Mouse (Mus musculus): ENCODE data around the gene Rara. TPM values are rescaled to one million over a fixed set of nuclear protein-coding genes. Genes with fewer than 3 reads are reported as not detected.
"Not testable (repeated sequence)": the region's sequence is repeated elsewhere in the genome, so short reads cannot be mapped to it uniquely, and the experiment has no call there.

Gene Rara
- polyA plus RNA-seq, 1 experiment from 2014 or later: 43.2 TPM

- not testable (repeated sequence) for H3K27me3 ChIP-seq (ENCODE audit: insufficient read depth, low read length); H3K4me3 ChIP-seq (ENCODE audit: low read depth, low read length); ATAC-seq (ENCODE audit: insufficient read depth); H3K9me3 ChIP-seq (ENCODE audit: low read depth, low read length); H3K9ac ChIP-seq
- Histone ChIP-seq H3K36me3 (ENCODE audit: insufficient read depth) (peaks cover 48% of the 10 kb centered on the region), H3K4me1 (ENCODE audit: insufficient read depth) (peaks cover 41% of the 10 kb centered on the region), H3K4me2 (peak overlapping the region; percentile 20; the same call in 1 of the 2 replicates), H3K27ac (ENCODE audit: low read depth) (peak overlapping the region; percentile 95; the same call in 1 of the 2 replicates)
- peak; percentile 90 for DNase-seq
- 31% methylated on average over 10 of the region's 10 CpGs for WGBS
- peak; percentile 86 for TF ChIP-seq CTCF (IDR thresholded peaks at IDR 0.05; ENCODE audit: low read depth)
Measured at GRCm38 (mm10) chr11:98922307-98922706, 5.3 kb upstream of the Rara start.

GRCm38 (mm10) chr11:98922851-98923711 is 4.5 kb upstream of the Rara start:
- H3K27me3 ChIP-seq (ENCODE audit: insufficient read depth, low read length); H3K9me3 ChIP-seq (ENCODE audit: low read depth, low read length); H3K4me3 ChIP-seq (ENCODE audit: low read depth, low read length); H3K9ac ChIP-seq: not testable (repeated sequence)
- Histone ChIP-seq H3K36me3 (ENCODE audit: insufficient read depth) (peaks cover 40% of the 10 kb centered on the region), H3K4me2 (peak overlapping the region; percentile 20; the same call in 1 of the 2 replicates), H3K4me1 (ENCODE audit: insufficient read depth) (peaks cover 46% of the 10 kb centered on the region), H3K27ac (ENCODE audit: low read depth) (peak overlapping the region; percentile 95)
- 34% methylated on average over 16 of the region's 16 CpGs for WGBS
- DNase-seq: peak; percentile 91
- ATAC-seq (ENCODE audit: insufficient read depth): peak; percentile 75

- DNase-seq (no peak), ATAC-seq (ENCODE audit: insufficient read depth) (no peak)
- H3K4me3 ChIP-seq (ENCODE audit: low read depth, low read length): no peak overlapping the region
- H3K4me1 ChIP-seq (ENCODE audit: insufficient read depth): peaks cover 62% of the 10 kb centered on the region
- WGBS: 42% methylated on average over 5 of the region's 5 CpGs
- peaks cover 24% of the 10 kb centered on the region for H3K36me3 ChIP-seq (ENCODE audit: insufficient read depth)
- peak overlapping the region; percentile 95 for H3K27ac ChIP-seq (ENCODE audit: low read depth)
- TF ChIP-seq CTCF (IDR thresholded peaks at IDR 0.05; ENCODE audit: low read depth): 0 out of 2 replicates have a peak, but pooled peaks have one; percentile 12
- H3K27me3 ChIP-seq (ENCODE audit: insufficient read depth, low read length): no peaks in the 10 kb centered on the region
- H3K9me3 ChIP-seq (ENCODE audit: low read depth, low read length): no peaks in the 10 kb centered on the region
- H3K9ac ChIP-seq: peak overlapping the region; percentile 20
- peak overlapping the region; percentile 54; the same call in 1 of the 2 replicates for H3K4me2 ChIP-seq
Measured at GRCm38 (mm10) chr11:98924633-98925175, 2.9 kb upstream of the Rara start.

GRCm38 (mm10) chr11:98925265-98925721 is 2.3 kb upstream of the Rara start:
- ATAC-seq (ENCODE audit: insufficient read depth) (peak; percentile 39), DNase-seq (peak; percentile 95)
- no peak for TF ChIP-seq CTCF (IDR thresholded peaks at IDR 0.05; ENCODE audit: low read depth)
- WGBS: 7% methylated on average over 10 of the region's 10 CpGs
- Histone ChIP-seq H3K4me2 (peak overlapping the region; percentile 54), H3K27ac (ENCODE audit: low read depth) (peak overlapping the region; percentile 95), H3K4me1 (ENCODE audit: insufficient read depth) (peaks cover 67% of the 10 kb centered on the region), H3K9ac (peak overlapping the region; percentile 27), H3K4me3 (ENCODE audit: low read depth, low read length) (peak overlapping the region; percentile 10; the same call in 1 of the 2 replicates), H3K9me3 (ENCODE audit: low read depth, low read length) (no peaks in the 10 kb centered on the region), H3K36me3 (ENCODE audit: insufficient read depth) (peaks cover 18% of the 10 kb centered on the region), H3K27me3 (ENCODE audit: insufficient read depth, low read length) (no peaks in the 10 kb centered on the region)

DNA sequence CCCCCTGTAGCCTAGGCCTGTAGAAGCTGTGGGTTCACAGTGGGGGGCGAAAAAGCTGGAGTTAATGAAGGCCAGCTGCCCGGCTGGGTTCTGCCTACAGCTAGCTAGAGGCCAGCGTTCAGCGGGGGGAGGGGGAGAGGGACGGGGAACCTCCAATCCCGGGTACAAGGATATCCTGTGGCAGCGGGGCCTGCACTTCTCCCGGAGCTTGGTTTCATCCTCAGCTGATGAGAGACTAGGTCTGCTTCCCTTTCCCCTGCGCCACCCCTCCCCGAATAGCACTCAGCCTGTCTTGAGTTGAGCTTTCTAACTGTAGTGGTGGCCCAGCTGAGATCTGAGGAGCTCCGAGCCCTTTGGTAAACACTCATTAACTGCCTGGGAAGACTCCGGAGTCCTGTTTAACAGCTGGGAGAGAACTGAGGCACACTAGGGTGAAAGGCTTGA is 1.7 kb upstream of the Rara start:
- no peak for TF ChIP-seq CTCF (IDR thresholded peaks at IDR 0.05; ENCODE audit: low read depth)
- peaks cover 12% of the 10 kb centered on the region for H3K36me3 ChIP-seq (ENCODE audit: insufficient read depth)
- no peaks in the 10 kb centered on the region for H3K27me3 ChIP-seq (ENCODE audit: insufficient read depth, low read length)
- H3K4me3 ChIP-seq (ENCODE audit: low read depth, low read length): peak overlapping the region; percentile 10; the same call in 1 of the 2 replicates
- peak overlapping the region; percentile 54 for H3K4me2 ChIP-seq
- H3K27ac ChIP-seq (ENCODE audit: low read depth): peak overlapping the region; percentile 95
- H3K9me3 ChIP-seq (ENCODE audit: low read depth, low read length): no peaks in the 10 kb centered on the region
- peak; percentile 84 for DNase-seq
- 4% methylated on average over 12 of the region's 12 CpGs for WGBS
- peak overlapping the region; percentile 27 for H3K9ac ChIP-seq
- peaks cover 73% of the 10 kb centered on the region for H3K4me1 ChIP-seq (ENCODE audit: insufficient read depth)
- ATAC-seq (ENCODE audit: insufficient read depth): peak; percentile 40

GRCm38 (mm10) chr11:98926553-98926952 is 1.1 kb upstream of the Rara start:
- no peaks in the 10 kb centered on the region for H3K27me3 ChIP-seq (ENCODE audit: insufficient read depth, low read length)
- H3K4me2 ChIP-seq: peak overlapping the region; percentile 54
- peak overlapping the region; percentile 27; the same call in 1 of the 2 replicates for H3K9ac ChIP-seq
- WGBS: 59% methylated on average over 7 of the region's 7 CpGs
- DNase-seq (no peak), ATAC-seq (ENCODE audit: insufficient read depth) (no peak)
- H3K4me1 ChIP-seq (ENCODE audit: insufficient read depth): peaks cover 79% of the 10 kb centered on the region
- no peaks in the 10 kb centered on the region for H3K9me3 ChIP-seq (ENCODE audit: low read depth, low read length)
- no peak for TF ChIP-seq CTCF (IDR thresholded peaks at IDR 0.05; ENCODE audit: low read depth)
- no peak overlapping the region for H3K4me3 ChIP-seq (ENCODE audit: low read depth, low read length)
- 0 out of 2 replicates have a peak, but pooled peaks cover 6% of the 10 kb centered on the region for H3K36me3 ChIP-seq (ENCODE audit: insufficient read depth)
- peak overlapping the region; percentile 95 for H3K27ac ChIP-seq (ENCODE audit: low read depth)

Measured in lung, embryonic 14.5 days (tissue).